Mouse (Mus musculus): ENCODE results near the gene Micall2.

Gene Micall2

DNA sequence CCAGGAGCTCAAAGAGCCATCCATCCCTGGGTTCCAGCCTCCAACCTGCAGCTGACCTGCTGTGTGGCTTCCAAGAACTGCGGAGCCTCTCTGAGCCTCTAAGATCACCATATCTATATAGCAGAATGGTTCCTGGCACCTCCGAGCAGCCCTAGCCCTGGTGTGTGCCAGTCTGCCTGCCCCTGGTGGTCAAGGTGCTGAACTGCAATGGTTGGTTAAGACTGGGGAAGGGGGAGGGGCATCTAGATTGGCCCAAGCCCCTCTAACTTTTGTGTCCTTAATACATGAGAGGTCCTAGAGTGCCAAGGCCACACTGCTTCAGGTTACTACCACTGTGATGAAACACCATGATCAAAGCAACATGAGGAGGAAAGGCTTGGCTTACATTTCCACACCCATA is 33.2 kb downstream of the Micall2 start:
- POLR2A ChIA-PET, result interaction anchor here in 1 of 4 experiments (0.7 kb wide), 1 partner anchor 45 kb away, joined by 3 read pairs; no protein-coding TSS in a partner anchor
- CTCF ChIA-PET, result interaction anchor here in 3 of 4 experiments (0.9 to 1.5 kb wide), 5 partner anchors 9 to 52 kb away, joined by 3 to 6 read pairs (median 3); no protein-coding TSS in a partner anchor

DNA sequence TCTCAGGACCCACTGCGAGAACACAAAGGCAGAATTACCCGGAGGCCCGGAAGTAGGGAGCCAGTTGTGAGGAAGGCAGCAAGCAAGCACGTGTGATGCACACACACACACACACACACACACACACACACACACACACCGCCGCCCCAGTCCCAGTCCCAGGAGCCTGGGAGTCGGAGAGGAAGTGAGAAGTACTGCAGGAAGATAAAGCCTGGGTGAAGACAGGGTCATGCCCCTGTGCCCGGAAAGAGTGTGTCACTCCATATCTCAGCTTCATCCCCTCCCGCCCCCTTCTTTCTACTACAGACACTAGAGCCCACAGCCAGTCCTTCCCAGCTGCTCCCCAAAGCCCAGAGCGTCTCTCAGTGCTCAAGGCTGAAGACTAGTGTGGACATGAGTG is 33.9 kb downstream of the Micall2 start:
- ChIA-PET CTCF (interaction anchor here in 3 of 4 experiments (0.5 to 1.5 kb wide), 9 partner anchors 10 to 360 kb away, joined by 3 to 16 read pairs (median 3); partner anchors contain the start of gene Micall2 (in 2 of the 3)), POLR2A (interaction anchor here in 3 of 4 experiments (0.5 to 0.9 kb wide), 8 partner anchors 29 to 121 kb away, joined by 3 to 7 read pairs (median 4); no protein-coding TSS in a partner anchor)

DNA sequence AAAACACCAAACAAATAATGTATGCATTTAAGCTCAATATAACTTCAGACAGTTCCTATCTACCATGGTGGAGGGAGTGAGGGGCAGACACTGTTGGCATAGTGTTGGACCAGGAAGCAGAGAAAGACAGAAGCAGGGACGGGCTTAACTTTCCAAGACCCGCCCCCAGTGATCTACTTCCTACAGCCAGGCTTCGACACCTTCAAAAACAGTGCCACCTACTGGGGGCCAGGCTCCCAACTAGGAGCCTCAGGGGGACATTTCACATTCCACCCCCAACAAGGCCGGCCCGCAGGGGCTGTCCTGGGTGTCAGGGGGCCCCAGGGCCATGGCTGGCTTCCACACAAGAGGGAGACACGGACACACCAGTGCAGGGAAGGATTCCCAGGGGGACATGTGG is 39.2 kb downstream of the Micall2 start:
- CTCF ChIA-PET, result interaction anchor here in 1 of 4 experiments (0.6 kb wide), 1 partner anchor 68 kb away, joined by 3 read pairs; no protein-coding TSS in a partner anchor
- POLR2A ChIA-PET, result no interaction called here

DNA sequence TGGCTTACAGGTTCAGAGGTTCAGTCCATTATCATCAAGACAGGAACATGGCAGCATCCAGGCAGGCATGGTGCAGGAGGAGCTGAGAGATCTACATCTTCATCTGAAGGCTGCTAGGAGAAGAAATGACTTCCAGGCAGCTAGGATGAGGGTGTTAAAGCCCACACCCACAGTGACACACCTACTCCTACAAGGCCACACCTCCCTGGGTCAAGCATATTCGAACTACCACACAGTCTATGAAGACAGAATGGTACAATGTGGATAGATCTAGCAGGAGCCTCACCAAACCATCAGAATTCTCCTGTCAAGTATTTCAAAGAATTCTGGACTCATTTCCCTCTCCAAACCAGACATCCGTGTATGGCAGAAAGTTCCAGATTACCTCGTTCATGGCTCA is 40.3 kb downstream of the Micall2 start:
- CTCF ChIA-PET, result interaction anchor here in 2 of 4 experiments (0.5 to 0.6 kb wide), 2 partner anchors 142 to 704 kb away, joined by 3 to 6 read pairs; no protein-coding TSS in a partner anchor
- POLR2A ChIA-PET, result interaction anchor here in 3 of 4 experiments (0.6 to 1.1 kb wide), 3 partner anchors 18 to 40 kb away, joined by 3 read pairs; no protein-coding TSS in a partner anchor

DNA sequence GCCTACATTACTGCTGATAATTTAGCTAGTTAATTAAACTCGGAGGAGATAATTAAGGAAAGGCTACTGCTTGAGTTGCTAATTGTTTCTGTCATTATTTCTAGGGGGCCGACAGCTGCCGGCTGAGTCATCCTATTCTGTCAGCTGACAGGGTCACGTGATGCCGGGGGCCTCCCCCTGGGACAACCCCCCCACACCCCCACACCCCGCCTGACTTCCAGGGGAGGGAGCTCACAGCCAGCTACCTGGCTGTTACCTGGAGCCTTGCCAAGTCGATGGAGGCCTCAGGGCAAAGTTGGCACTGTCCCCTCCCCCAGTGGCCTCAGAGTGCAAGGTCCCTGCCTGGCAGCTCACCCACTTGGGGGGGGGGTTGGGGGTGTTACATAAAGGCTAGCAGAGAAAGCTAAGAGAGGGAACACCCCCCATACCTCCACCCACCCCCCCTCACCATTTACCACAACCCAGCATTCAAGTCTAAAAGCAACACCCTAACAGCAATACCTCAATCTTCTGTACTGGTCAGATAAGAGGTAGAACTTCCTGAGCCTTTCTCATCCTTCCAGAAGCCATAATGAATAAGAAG is 41.1 kb downstream of the Micall2 start:
- ChIA-PET POLR2A (interaction anchor here in 3 of 4 experiments (0.6 to 1.1 kb wide), 4 partner anchors 13 to 774 kb away, joined by 3 read pairs; no protein-coding TSS in a partner anchor), CTCF (interaction anchor here in 2 of 4 experiments (0.6 to 1.0 kb wide), 3 partner anchors 15 to 182 kb away, joined by 3 read pairs; no protein-coding TSS in a partner anchor)

DNA sequence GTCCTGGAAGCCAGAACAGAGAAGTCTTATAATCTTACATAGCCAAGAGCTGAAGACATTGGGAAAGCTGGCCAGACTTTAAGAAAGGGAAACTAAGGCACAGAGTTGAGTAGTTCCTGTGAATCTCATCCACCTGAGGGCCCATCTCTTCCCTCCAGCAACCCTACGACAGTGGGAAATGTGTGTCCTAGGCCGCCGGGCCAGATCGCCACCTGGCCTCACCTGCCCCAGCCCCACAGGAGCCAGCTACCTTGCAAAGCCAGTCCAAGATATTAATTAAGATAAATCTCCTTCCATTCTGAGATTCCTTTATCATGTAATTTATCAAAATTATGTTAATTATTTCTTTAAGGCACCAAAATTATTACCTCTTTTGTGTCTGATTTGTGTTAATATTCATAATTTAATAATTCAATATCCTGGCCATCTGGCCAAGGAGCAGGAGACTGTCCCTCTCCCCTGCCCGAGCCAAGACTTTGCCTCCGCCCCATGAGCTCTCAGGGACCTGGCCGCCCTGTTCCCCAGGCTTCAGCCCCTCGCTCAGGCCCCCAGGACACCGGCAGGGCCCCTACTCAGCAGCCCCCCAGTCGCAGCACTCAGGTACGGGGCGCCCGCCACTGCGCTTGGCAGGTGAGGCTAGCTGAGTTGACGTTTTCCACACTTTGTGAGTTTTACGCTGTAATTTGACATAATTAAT is 41.7 kb downstream of the Micall2 start:
- ChIA-PET CTCF (interaction anchor here in 2 of 4 experiments (0.6 to 1.0 kb wide), 2 partner anchors 15 to 61 kb away, joined by 3 read pairs; no protein-coding TSS in a partner anchor), POLR2A (interaction anchor here in 1 of 4 experiments (1.1 kb wide), 1 partner anchor 13 kb away, joined by 3 read pairs; no protein-coding TSS in a partner anchor)

DNA sequence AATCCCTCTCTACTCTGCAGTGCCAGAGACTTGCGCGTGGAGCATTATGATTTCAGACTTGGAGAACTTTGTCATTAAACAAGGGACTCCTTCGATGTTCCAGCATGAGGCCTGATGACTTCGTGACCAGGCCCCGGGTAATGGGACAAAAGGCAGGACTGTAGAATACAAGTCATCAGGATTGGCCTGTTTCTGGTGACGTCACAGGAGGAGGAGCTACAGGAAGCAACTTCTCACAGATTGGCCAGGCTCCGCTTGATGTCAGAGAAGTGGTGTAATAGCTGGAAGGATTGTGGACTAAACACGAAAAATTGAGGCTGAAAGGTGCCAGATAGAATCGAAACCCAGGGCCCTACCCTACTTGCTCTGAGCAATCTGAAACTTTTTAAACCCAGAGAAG is 45.3 kb downstream of the Micall2 start:
- CTCF ChIA-PET, result interaction anchor here in 3 of 4 experiments (0.5 to 1.6 kb wide), 4 partner anchors 26 to 253 kb away, joined by 3 to 4 read pairs (median 4); partner anchors contain the start of gene Ints1 (in 1 of the 3)
- POLR2A ChIA-PET, result interaction anchor here in 1 of 4 experiments (0.6 to 1.0 kb wide), 3 partner anchors 8 to 728 kb away, joined by 3 read pairs; no protein-coding TSS in a partner anchor

DNA sequence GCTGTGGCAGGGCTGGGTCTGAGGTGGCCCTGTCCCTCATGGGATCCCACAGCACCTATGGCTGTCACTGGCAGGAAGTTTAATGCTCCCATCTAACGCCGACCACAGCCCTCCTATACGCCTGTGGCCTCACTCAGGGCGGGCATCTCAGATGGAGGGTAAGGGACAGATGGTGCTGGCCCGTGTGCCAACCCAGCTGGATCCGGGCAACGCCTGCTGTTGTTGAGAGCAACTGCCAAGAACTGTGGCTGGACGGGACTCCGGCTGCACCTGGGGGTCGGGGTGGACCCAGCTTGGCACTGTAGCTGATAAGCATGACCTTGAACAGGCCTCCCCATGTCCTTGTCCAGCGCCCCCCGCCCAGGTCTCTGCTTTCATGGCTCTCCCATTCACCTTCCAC is 47.8 kb downstream of the Micall2 start:
- CTCF ChIA-PET, result interaction anchor here in 2 of 4 experiments (0.7 to 1.5 kb wide), 4 partner anchors 10 to 344 kb away, joined by 3 to 4 read pairs (median 3); no protein-coding TSS in a partner anchor
- POLR2A ChIA-PET, result no interaction called here

DNA sequence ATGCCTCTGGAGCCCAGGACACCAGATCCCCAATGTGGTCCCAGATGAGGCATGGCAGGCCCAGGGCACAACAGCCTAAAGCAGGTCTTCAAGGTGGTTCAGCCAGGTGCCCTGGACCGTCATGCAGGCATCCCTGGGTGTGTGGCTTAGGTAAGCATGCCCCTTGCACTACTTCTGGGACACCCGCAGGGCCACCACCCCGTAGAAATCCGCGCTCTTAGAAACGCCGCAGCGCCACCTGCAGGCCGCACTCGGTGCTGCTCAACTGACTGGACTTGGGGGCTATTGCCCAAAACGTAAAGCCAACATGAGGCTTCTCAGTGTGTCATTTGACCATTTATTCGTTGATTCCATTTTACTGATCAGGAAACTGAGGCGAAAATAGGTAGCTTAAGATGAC is 48.5 kb downstream of the Micall2 start:
- ChIA-PET CTCF (interaction anchor here in 3 of 4 experiments (0.5 to 1.5 kb wide), 5 partner anchors 9 to 392 kb away, joined by 3 to 4 read pairs (median 3); no protein-coding TSS in a partner anchor), POLR2A (no interaction called here)

DNA sequence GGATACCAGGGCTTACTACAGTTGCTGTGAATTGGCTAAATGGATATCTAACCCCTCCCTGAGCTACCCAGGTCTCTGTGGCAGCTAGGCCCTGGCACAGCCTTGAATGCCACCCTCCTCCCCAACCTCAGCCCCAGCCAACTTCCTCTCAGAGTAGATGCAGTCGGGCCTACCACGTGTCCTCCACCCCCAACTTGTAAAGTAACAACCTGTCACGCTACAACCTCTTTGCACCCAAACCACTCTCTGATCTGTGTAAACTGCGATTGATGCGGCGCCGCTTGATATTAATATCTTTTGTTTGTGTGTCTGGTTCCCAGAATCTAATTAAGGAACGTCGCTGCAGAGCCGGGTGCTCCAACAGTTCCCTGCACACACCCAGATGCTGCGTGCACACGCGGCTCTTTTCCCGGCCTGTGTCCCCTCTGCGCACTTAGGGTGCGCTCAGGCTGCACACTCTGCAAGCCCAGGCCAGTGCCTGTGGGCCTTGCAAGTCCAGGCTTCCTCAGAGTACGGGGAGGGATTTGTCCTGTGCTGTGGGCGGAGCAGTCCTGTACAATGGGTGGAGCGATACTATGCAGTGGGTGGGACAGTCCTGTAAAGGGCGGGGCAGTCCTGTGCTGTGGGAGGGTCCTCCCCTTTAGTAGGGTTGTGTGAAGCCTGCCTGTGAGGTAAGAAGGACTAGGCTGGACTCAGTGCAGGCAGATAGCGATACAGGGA is 49.4 kb downstream of the Micall2 start:
- CTCF ChIA-PET, result interaction anchor here in 3 of 4 experiments (0.5 to 0.6 kb wide), 5 partner anchors 60 to 641 kb away, joined by 3 to 8 read pairs (median 4); no protein-coding TSS in a partner anchor
- POLR2A ChIA-PET, result interaction anchor here in 2 of 4 experiments (0.6 to 1.1 kb wide), 2 partner anchors 50 to 326 kb away, joined by 3 read pairs; partner anchors contain the start of gene Micall2 (in 1 of the 2)

DNA sequence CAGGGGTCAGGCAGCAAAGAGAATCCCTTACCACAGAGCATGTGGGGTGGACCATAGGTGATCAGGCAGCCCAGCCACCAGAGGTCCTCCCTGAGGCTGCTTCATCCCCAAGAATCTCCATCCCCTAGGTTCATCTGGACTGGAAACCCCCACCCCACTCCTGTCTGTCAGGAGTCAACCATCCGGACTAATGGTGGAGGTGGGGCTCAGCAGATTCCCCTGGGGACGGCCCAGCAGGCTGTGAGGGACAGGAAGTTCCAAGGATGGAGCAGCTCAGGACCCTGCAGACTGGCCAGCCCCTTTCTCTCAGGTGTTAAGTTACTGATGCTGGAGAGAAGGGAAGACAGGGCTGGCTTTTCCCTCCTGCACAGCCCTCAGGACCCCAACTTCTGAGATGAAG is 52.9 kb downstream of the Micall2 start:
- ChIA-PET CTCF (interaction anchor here in 2 of 4 experiments (0.6 to 1.0 kb wide), 2 partner anchors 71 to 328 kb away, joined by 3 read pairs; no protein-coding TSS in a partner anchor), POLR2A (interaction anchor here in 2 of 4 experiments (1.0 to 1.9 kb wide), 2 partner anchors 9 to 113 kb away, joined by 5 read pairs; no protein-coding TSS in a partner anchor)

DNA sequence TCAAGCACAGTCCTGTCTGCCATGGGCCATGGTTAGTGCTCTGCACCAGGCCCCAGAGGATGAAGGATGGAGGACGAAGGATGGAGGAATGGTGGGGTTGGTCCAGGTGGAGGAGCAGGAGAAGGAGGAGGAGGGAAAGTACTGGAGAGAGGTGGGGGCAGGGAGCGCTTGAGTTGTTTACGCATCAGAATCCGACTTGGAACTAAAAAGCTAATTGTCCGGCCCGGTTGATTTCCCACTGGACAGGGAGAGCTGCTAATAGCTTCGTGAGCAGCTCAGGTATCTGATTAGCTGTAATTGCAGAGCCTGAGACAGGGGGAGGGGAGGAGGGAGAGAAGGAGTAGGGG is 53.5 kb downstream of the Micall2 start:
- CTCF ChIA-PET, result interaction anchor here in 3 of 4 experiments (0.6 to 1.0 kb wide), 3 partner anchors 22 to 148 kb away, joined by 3 to 5 read pairs (median 3); no protein-coding TSS in a partner anchor
- POLR2A ChIA-PET, result interaction anchor here in 3 of 4 experiments (0.6 to 1.6 kb wide), 5 partner anchors 8 to 591 kb away, joined by 3 to 7 read pairs (median 3); no protein-coding TSS in a partner anchor

DNA sequence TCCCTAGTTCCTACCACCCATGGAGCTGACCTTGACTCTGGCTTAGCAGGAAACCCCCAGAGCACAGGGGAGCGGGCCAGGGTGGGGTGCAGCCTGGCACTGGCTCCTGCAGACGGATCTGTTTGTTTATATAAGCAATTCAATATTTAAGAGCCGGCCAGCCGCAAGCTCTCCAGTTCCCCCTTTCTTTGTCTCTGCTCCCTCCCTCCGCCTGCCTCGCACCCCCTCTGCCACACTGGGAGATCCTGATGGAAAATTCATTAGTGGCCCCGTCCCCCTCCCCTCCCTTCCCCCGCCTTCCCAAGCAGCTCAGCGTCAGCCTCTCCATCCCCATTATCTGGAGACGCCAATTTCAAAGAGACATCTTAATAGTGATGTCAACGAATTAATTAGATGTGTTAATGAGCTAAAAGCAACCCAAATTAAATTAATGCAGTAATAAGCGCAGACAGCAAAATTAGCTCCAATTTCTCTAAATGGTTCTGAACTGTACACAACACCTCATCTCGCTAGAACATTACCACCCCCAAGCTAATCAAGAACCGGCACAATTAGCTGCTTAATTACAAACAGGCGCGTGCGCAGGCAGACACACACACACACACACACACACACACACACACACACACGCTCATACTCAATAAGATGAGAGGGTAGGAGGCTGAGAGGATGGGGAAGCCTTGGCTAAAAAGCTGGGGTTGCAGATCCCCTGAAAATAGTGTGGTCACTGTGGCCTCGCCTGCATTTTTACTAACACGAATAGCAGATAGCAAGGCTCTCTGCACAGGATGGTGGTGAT is 54.1 kb downstream of the Micall2 start:
- POLR2A ChIA-PET, result interaction anchor here in 3 of 4 experiments (0.6 to 1.6 kb wide), 7 partner anchors 9 to 590 kb away, joined by 3 to 7 read pairs (median 3); no protein-coding TSS in a partner anchor

DNA sequence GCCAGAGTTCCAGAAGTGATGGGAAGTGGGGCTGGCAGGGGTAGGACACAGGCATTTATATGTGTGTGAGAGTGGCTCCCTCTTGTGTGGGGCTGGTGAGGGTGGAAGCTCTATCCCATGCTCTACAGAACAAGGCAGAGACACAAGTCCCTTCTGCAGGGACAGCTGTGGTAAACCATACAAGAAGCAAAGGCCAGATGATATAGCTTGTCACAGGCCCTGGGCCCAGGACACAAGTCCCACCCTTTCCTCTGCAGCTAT is 60.5 kb downstream of the Micall2 start:
- ChIA-PET CTCF (interaction anchor here (0.6 to 1.5 kb wide), 5 partner anchors 100 to 344 kb away, joined by 3 to 4 read pairs (median 3); no protein-coding TSS in a partner anchor), POLR2A (no interaction called here)

More for the DNA sequence above, 54.1 kb downstream of the Micall2 start:
- CTCF ChIA-PET, result interaction anchor here in 3 of 4 experiments (0.6 to 1.0 kb wide), 3 partner anchors 22 to 148 kb away, joined by 3 to 5 read pairs (median 3); no protein-coding TSS in a partner anchor

DNA sequence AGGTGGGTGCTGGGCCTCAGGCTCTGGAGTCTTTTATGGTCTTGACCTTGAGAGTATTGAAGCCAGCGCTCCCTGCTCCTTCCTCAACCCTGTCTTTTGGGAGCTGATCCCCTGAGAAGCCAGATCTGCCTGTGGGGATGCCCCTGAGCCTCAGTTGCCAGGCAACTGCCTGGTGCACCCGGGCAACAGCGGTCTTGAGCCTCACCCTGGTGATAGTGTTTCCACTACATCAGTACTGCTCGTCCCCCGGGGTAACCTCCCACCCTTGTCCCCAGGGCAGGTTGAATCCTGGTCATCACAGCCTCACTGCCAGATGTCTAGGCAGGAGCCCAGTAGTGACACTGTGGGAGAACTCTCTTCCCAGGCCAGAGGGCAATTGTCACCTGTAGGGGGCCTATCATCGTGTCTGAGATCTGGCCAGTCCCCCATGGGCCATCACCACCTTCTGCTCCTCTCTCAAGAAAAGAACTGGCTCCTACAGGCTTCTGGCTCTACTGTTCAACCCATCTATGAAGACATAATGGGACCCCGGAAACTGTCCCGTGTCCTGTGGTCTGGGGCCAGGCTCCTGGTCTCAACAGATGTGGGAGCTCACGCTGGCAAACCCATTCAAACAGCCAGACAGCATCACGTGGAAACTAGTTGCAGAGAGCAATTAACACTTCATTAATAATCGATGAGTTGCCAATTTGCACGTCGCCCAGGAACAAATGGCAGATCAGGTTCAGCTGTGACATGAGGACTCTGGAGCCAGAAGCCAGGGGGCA is 61.0 kb downstream of the Micall2 start:
- POLR2A ChIA-PET, result interaction anchor here in 1 of 4 experiments (2.2 kb wide), 1 partner anchor 9 kb away, joined by 5 read pairs; no protein-coding TSS in a partner anchor
- CTCF ChIA-PET, result interaction anchor here in 3 of 4 experiments (0.6 to 1.5 kb wide), 5 partner anchors 99 to 343 kb away, joined by 3 to 7 read pairs (median 3); no protein-coding TSS in a partner anchor

DNA sequence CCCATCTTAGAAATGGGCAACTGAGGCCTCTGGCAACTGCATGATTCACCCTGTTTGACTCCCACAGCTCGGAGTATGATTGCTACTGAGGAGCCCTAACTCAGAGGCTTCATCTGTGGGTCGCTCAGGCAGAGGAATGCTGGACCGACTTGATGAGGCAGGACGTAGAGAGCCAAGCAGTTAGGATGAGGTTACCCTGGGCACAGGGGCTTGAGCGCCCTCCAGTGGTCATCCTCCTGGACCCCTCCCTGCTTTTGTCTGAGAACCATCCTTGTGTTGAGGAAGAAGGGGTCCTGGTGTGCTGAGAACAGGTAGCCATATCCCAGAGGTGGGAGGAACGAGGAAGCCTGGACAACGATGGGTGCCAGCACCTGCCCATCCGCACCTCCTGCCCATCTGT is 66.8 kb downstream of the Micall2 start:
- POLR2A ChIA-PET, result no interaction called here

More for the DNA sequence above, 66.8 kb downstream of the Micall2 start:
- CTCF ChIA-PET, result interaction anchor here in 1 of 4 experiments (1.7 kb wide), 1 partner anchor 130 kb away, joined by 7 read pairs; no protein-coding TSS in a partner anchor

Data from embryonic stem cell, embryonic (primary cell).